Mouse (Mus musculus): Measurements from ENCODE around the gene Ubash3a. TPM values are rescaled to one million over a fixed set of nuclear protein-coding genes. Genes with fewer than 3 reads are reported as not detected.

Gene Ubash3a
- 0.01 and 0.02 TPM in 2 replicates for polyA plus RNA-seq (2012; rRNA removed)

DNA sequence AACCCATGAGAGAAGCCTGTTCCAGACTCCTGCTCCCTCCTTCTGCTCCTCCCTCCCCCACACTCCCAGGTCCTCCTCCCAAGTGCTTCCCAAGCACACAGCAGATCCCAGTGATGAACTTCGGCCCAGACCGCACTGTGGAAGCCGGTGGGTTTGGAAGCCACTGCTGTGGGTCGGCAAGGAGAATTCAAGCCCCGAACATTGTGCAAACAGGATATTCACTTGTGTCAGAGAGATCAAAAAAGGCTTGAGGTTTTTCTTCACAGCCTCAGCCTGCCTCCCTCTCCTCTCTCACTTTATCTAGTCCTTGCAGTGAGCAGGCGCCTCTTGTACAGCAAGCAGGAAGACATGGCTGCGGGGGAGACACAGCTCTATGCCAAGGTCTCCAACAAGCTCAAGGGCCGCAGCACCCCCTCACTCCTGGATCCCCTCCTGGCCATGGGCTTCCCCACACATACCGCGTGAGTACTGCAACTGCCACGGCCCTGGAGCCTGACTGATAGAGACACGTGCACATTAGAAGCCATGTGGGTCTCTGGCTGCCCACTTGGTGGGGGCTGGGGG, at the start of gene Ubash3a:
Gene Ubash3a (plus strand): TSS at position 103 of the 564 bp plus-strand sequence.

DNA sequence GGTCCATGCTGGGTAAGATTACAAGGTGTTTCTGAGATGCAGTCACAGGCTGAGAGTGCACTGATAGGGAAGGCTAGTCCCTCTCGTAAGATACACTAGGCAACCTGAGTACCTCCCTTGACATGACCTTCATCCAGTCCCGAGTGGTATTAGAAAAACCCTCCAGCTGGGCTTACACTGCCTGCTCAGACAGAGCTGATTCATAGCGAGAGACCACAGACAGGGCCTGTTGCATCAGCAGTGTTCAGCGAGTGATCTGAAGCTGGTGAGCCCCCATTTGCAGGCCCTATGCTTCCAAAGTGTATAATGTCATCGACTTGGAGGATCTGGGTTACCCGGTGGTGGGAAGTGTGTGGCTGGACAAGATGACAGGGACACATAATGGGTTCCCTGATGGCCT, 42.5 kb upstream of the Ubash3a start, which contains the start of gene Tff1:
Gene Tff1 (minus strand): TSS at position 151 of the 400 bp plus-strand sequence.

DNA sequence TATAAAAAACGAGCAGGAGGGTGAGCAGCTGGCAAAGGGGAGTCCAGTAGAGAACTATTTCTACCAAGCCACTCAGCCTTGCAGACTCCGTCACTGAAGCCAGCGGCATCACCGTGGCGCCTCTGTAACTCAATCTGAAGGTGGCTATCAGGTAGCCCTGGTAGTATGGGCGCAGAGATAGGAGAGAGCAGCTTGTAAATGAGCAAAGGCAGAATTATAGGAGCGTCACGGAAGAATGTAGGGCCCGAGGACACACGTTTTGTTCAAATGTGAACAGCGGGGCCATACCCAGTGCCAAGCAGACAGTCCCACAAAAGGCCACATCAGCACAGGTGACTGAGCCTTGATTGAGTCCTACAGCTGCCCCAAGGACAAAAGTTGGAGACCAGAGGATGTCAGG, 8.8 kb upstream of the Ubash3a start, which contains the start of gene Tmprss3:
Gene Tmprss3 (minus strand): TSS at position 101 of the 400 bp plus-strand sequence.

GRCm38 (mm10) chr17:31276922-31277918, 69.5 kb downstream of the Ubash3a start, which contains the start of gene Rsph1:
Gene Rsph1, minus strand, starts transcription at chr17:31277383.

DNA sequence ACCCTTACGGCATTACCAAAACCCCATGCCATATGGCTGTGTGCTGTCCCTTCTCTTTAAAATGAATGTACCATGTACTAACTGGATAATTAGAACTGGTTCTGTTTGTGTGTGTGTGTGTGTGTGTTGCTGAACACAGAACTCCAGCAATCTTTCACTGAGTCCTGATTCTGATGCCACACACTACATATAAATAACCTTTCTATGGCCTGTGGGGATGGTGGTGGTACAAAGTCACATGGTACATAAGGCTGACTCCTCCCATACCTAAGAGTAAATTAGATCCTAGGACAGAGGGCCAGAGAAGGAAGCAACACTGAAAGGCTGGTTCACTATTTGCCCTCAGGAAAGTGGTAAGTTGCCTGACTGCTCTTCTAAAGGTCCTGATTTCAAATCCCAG, 78.8 kb downstream of the Ubash3a start, which contains the start of gene Slc37a1:
Gene Slc37a1 (plus strand): TSS at position 301 of the 400 bp plus-strand sequence.

Other genes starting within 250 kb of the Ubash3a start
- 6.8 and 7.3 TPM in 2 replicates for gene Abcg1, start 150.2 kb upstream of the Ubash3a start, polyA plus RNA-seq (2012; rRNA removed)
- gene Tff3, start 78.2 kb upstream of the Ubash3a start, polyA plus RNA-seq (2012; rRNA removed), result 0.96 and 1.2 TPM in 2 replicates
- not detected in 2 replicates for gene Tff2, start 63.6 kb upstream of the Ubash3a start, polyA plus RNA-seq (2012; rRNA removed)
- gene Tff1, start 42.6 kb upstream of the Ubash3a start, polyA plus RNA-seq (2012; rRNA removed), result not detected in 2 replicates
- 0.08 TPM in 1 of 2 replicates, not detected in the other for gene Tmprss3, start 8.9 kb upstream of the Ubash3a start, polyA plus RNA-seq (2012; rRNA removed)
- 2.0 and 2.2 TPM in 2 replicates for gene Rsph1, start 69.5 kb downstream of the Ubash3a start, polyA plus RNA-seq (2012; rRNA removed)
- 14.9 and 18.8 TPM in 2 replicates for gene Slc37a1, start 78.9 kb downstream of the Ubash3a start, polyA plus RNA-seq (2012; rRNA removed)
- gene Pde9a, start 178.3 kb downstream of the Ubash3a start, polyA plus RNA-seq (2012; rRNA removed), result 66.2 and 84.0 TPM in 2 replicates

All from central nervous system, embryonic 14 days (tissue).